Mouse (Mus musculus) lung, embryonic 14.5 days (tissue): ENCODE measurements around the gene Smyd3. TPM values are rescaled to one million over a fixed set of nuclear protein-coding genes. Genes with fewer than 3 reads are reported as not detected.
A peak's percentile ranks its signal among the peaks of the same experiment; 100 is the strongest.
"Not testable (repeated sequence)": the region's sequence is repeated elsewhere in the genome, so short reads cannot be mapped to it uniquely, and the experiment has no call there.

ENCODE experiments used
- ATAC-seq: fragments of 200-750 bp; cut with Nextera tagmentation; 2 replicates; pipeline ENCODE4 v1.8.0; 2017; ENCODE audit warnings: mild to moderate bottlenecking, moderate TSS enrichment, moderate library complexity; ENCODE audit not compliant: insufficient read depth
- DNase-seq: peaks from one replicate; pipeline ENCODE4 v3.0.0-alpha.2; 2015
- H3K27ac ChIP-seq: fragments of 300-500 bp; sonication (generic); 2 replicates; pipeline ENCODE4 v1.5.1; 2014; ENCODE audit warnings: low read depth, mild to moderate bottlenecking, moderate library complexity
- H3K27me3 ChIP-seq: fragments of 300-500 bp; sonication (generic); 2 replicates; pipeline ENCODE4 v1.6.1; 2014; ENCODE audit warnings: low read length, control low read depth; ENCODE audit not compliant: insufficient read depth
- H3K36me3 ChIP-seq: fragments of 300-500 bp; sonication (generic); 2 replicates; pipeline ENCODE4 v1.6.1; 2014; ENCODE audit warnings: control low read depth; ENCODE audit not compliant: insufficient read depth
- H3K4me1 ChIP-seq: fragments of 300-500 bp; sonication (generic); 2 replicates; pipeline ENCODE4 v1.6.1; 2014; ENCODE audit warnings: antibody characterized with exemption, control low read depth; ENCODE audit not compliant: insufficient read depth
- H3K4me2 ChIP-seq: fragments of 300-500 bp; sonication (generic); 2 replicates; pipeline ENCODE4 v1.6.1; 2014; ENCODE audit warnings: mild to moderate bottlenecking
- H3K4me3 ChIP-seq: fragments of 300-500 bp; sonication (generic); 2 replicates; pipeline ENCODE4 v1.5.1; 2014; ENCODE audit warnings: low read depth, low read length
- H3K9ac ChIP-seq: fragments of 300-500 bp; sonication (generic); 2 replicates; pipeline ENCODE4 v1.6.1; 2014
- H3K9me3 ChIP-seq: fragments of 300-500 bp; sonication (generic); 2 replicates; pipeline ENCODE4 v1.6.1; 2016; ENCODE audit warnings: low read depth, low read length, control low read depth
- CTCF ChIP-seq: IDR thresholded peaks from 2 replicates; pipeline ENCODE4 v1.5.1; 2016; ENCODE audit warnings: antibody characterized with exemption, low read depth
- WGBS: fragments of 180-500 bp; shearing (Covaris S2); extraction: QIAGEN DNeasy Blood & Tissue Kit; methylation state at CpG from one replicate; pipeline ENCODE4 v1.1.7; 2014; 5-methylcytosine and 5-hydroxymethylcytosine counted together
- polyA plus RNA-seq: library from polyadenylated mRNA; unstranded; fragments of >200 nt; fragmentation: Nextera tagmentation; extraction: Ambion mirVana; gene quantifications from 2 replicates; pipeline ENCODE4 v1.2.1, GENCODE M21; 2014

Smyd3 gene
- polyA plus RNA-seq, 1 experiment from 2014 or later: 20.6 TPM

- no peak for ATAC-seq
- H3K4me1 ChIP-seq: 0 out of 2 replicates have a peak, but pooled peaks cover 6% of the 10 kb centered on the region
- peaks cover 7% of the 10 kb centered on the region; the same call in 1 of the 2 replicates for H3K36me3 ChIP-seq
- DNase-seq: peak; percentile 44
- no peaks in the 10 kb centered on the region for H3K27me3 ChIP-seq
- peak overlapping the region; percentile 59 for H3K4me2 ChIP-seq
- peak overlapping the region; percentile 71 for H3K9ac ChIP-seq
- TF ChIP-seq CTCF: no peak
- WGBS: 5% methylated on average over 5 of the region's 5 CpGs
- H3K27ac ChIP-seq: no peak overlapping the region; the same call in 1 of the 2 replicates
- no peaks in the 10 kb centered on the region for H3K9me3 ChIP-seq
- H3K4me3 ChIP-seq: peak overlapping the region; percentile 69
Measured at GRCm38 (mm10) chr1:179547176-179547575, 29.3 kb upstream of the Smyd3 start.

- 0 out of 2 replicates have a peak, but pooled peaks have one; percentile 8 for TF ChIP-seq CTCF
- no peaks in the 10 kb centered on the region for H3K9me3 ChIP-seq
- H3K27me3 ChIP-seq: no peaks in the 10 kb centered on the region
- H3K4me1 ChIP-seq: 0 out of 2 replicates have a peak, but pooled peaks cover 6% of the 10 kb centered on the region
- peak overlapping the region; percentile 89 for H3K27ac ChIP-seq
- DNase-seq: peak; percentile 80
- H3K9ac ChIP-seq: peak overlapping the region; percentile 71
- peak; percentile 88 for ATAC-seq
- H3K36me3 ChIP-seq: peaks cover 8% of the 10 kb centered on the region; the same call in 1 of the 2 replicates
- under 1% methylated on average over 34 of the region's 44 CpGs for WGBS
- peak overlapping the region; percentile 59 for H3K4me2 ChIP-seq
- peak overlapping the region; percentile 69 for H3K4me3 ChIP-seq
Measured at GRCm38 (mm10) chr1:179546551-179546917, 28.7 kb upstream of the Smyd3 start.

DNA sequence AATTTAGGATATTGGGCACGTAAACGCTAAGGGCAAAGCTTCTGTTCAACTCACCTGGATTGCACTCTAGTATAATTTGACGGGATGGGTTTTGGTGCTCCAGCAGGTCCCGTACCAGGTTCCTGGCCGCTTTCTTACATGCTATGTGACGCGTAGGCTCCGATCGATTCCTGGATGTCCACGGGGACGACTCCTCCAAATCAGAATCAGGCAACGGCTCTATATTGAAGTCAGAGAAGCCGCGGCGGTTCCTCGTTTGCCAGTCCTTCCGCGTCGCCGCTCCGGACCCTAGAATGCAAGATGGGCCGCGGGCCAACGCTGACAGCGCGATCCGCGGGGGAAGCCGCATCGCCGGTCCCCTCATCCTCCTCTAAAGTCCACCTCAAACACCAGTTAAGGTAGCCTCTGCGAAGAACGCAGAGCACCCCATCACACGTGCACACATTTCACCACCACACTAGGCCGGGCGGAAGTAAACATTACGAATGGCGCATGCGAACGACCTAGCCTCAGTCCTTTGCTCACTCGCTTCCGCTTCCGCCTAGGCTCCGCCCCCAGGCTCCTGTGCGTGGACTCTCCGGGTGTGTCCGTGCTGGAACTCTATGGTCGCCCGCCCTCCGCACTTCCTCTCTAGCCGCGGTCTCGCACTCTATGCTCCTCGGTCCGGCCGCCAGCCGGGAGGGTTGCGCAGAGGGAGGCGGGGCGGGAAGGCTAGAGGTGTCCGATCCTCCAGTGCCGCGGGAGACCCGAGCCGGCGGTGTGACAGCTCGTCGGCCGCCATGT is 28.1 kb upstream of the Smyd3 start, which contains the start of the genes Tfb2m and Cnst:
Gene Tfb2m, minus strand, starts transcription at position 500 of the 783 bp plus-strand sequence.
Gene Cnst, plus strand, starts transcription at position 603 of the 783 bp plus-strand sequence.
- Histone ChIP-seq H3K4me2 (peak within 1 kb of the TSS; percentile 80), H3K27ac (peak within 1 kb of the TSS; percentile 89), H3K9ac (peak within 1 kb of the TSS; percentile 71), H3K4me3 (peak within 1 kb of the TSS; percentile 69)
- ATAC-seq (peak; percentile 99), DNase-seq (peak; percentile 99)
- not testable (repeated sequence) for H3K36me3 ChIP-seq, H3K27me3 ChIP-seq, H3K9me3 ChIP-seq, H3K4me1 ChIP-seq
- under 1% methylated on average over 69 of the region's 69 CpGs for WGBS

GRCm38 (mm10) chr1:179541502-179541901 is 23.7 kb upstream of the Smyd3 start:
- Histone ChIP-seq H3K27ac (no peak overlapping the region), H3K4me3 (no peak overlapping the region), H3K9ac (no peak overlapping the region), H3K4me2 (no peak overlapping the region), H3K36me3 (peaks cover 34% of the 10 kb centered on the region; the same call in 1 of the 2 replicates), H3K9me3 (no peaks in the 10 kb centered on the region), H3K4me1 (0 out of 2 replicates have a peak, but pooled peaks cover 6% of the 10 kb centered on the region), H3K27me3 (no peaks in the 10 kb centered on the region)
- ATAC-seq (no peak), DNase-seq (peak; percentile 17)
- 53% methylated on average over 3 of the region's 3 CpGs for WGBS
- peak; percentile 41 for TF ChIP-seq CTCF

- Histone ChIP-seq H3K27ac (no peak overlapping the region), H3K36me3 (peaks cover 44% of the 10 kb centered on the region; the same call in 1 of the 2 replicates)
- ATAC-seq: peak; percentile 73; the same call in 1 of the 2 replicates
Measured at GRCm38 (mm10) chr1:179539887-179540286, 22.0 kb upstream of the Smyd3 start.

DNA sequence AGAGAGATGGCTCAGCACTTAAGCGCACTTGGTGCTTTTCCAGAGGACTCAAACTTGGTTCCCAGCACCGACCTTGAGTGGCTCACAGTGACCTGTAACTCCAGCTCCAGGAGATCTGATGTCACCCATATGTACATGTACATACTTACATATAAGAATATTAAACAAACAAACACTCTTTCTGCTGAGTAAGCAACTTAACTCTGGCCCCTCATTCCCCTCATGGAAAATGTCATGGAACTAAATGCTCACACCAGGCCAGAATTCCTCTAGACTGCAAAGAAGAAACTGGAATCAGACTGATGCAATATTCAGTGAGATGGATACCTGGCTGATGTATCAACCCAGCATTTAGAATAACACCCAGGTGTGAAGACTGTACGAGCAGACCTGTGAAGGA is 21.2 kb upstream of the Smyd3 start:
- H3K27ac ChIP-seq: no peak overlapping the region
- WGBS: 85% methylated on average over 3 of the region's 3 CpGs
- H3K4me3 ChIP-seq: no peak overlapping the region
- no peak overlapping the region for H3K4me2 ChIP-seq
- peaks cover 44% of the 10 kb centered on the region; the same call in 1 of the 2 replicates for H3K36me3 ChIP-seq
- H3K4me1 ChIP-seq: no peaks in the 10 kb centered on the region
- H3K27me3 ChIP-seq: no peaks in the 10 kb centered on the region
- DNase-seq (no peak), ATAC-seq (no peak)
- TF ChIP-seq CTCF: no peak
- no peaks in the 10 kb centered on the region for H3K9me3 ChIP-seq
- no peak overlapping the region for H3K9ac ChIP-seq

More at GRCm38 (mm10) chr1:179539887-179540286, 22.0 kb upstream of the Smyd3 start:
- no peaks in the 10 kb centered on the region for H3K27me3 ChIP-seq
- H3K9ac ChIP-seq: no peak overlapping the region
- no peak for TF ChIP-seq CTCF
- no peak overlapping the region for H3K4me2 ChIP-seq
- H3K4me3 ChIP-seq: no peak overlapping the region
- peak; percentile 34 for DNase-seq
- H3K9me3 ChIP-seq: no peaks in the 10 kb centered on the region
- 74% methylated on average over 3 of the region's 3 CpGs for WGBS
- H3K4me1 ChIP-seq: 0 out of 2 replicates have a peak, but pooled peaks cover 2% of the 10 kb centered on the region

DNA sequence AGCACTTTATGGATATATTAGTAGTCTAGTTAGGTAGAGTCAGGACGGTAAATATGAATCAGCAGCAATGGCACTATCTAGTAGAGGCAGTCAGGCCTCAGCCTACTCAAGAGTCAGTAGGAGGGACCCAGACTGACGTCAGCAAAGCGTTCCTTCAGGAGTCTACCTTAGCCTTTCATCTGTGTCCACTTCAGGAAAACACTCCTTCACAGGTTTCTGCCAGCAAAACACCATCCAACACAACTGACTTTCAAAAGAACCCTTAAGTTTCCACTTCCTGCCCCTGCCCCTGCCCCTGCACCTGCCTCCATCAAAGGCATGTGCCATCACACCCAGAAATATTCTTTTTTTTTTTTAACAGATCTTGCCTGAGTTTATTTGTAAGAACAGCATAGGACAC is 2.1 kb upstream of the Smyd3 start:
- no peak for DNase-seq
- no peak for TF ChIP-seq CTCF
- H3K9ac ChIP-seq: no peak overlapping the region
- H3K4me1 ChIP-seq: peaks cover 2% of the 10 kb centered on the region; the same call in 1 of the 2 replicates
- H3K36me3 ChIP-seq: no peaks in the 10 kb centered on the region
- no peak overlapping the region for H3K4me2 ChIP-seq
- H3K27ac ChIP-seq: no peak overlapping the region
- H3K4me3 ChIP-seq: no peak overlapping the region
- no peaks in the 10 kb centered on the region for H3K27me3 ChIP-seq
- 66% methylated on average over 3 of the region's 3 CpGs for WGBS
- ATAC-seq: no peak
- H3K9me3 ChIP-seq: no peaks in the 10 kb centered on the region
